Mouse (Mus musculus) E14TG2a.4 (cell line): ENCODE results near the gene Clec2i.

ENCODE experiments used
- CTCF ChIP-seq: conservative IDR thresholded peaks from 2 replicates; pipeline ENCODE4 v1.5.1; 2014; ENCODE audit warnings: low read length
- NANOG ChIP-seq: IDR thresholded peaks from 2 replicates; pipeline ENCODE4 v1.6.1; 2014; ENCODE audit warnings: borderline replicate concordance, low read length, mixed read lengths
- POU5F1 ChIP-seq: IDR thresholded peaks from 2 replicates; pipeline ENCODE4 v1.6.1; 2014; ENCODE audit warnings: low read length, borderline replicate concordance

- TF ChIP-seq CTCF (no peak), NANOG (no peak), POU5F1 (no peak)
Measured at GRCm38 (mm10) chr6:128856250-128856649, 31.1 kb upstream of the Clec2i start.
